Mouse (Mus musculus) ovary, postnatal 36 days (tissue): ENCODE measurements around the gene Gm11239.
"Not testable (repeated sequence)": the region's sequence is repeated elsewhere in the genome, so short reads cannot be mapped to it uniquely, and the experiment has no call there.

Experiments
- DNase-seq: peaks from one replicate; pipeline ENCODE4 v3.0.0; 2022; ENCODE audit warnings: low spot score, mixed read lengths

The Gm11239 gene

DNA sequence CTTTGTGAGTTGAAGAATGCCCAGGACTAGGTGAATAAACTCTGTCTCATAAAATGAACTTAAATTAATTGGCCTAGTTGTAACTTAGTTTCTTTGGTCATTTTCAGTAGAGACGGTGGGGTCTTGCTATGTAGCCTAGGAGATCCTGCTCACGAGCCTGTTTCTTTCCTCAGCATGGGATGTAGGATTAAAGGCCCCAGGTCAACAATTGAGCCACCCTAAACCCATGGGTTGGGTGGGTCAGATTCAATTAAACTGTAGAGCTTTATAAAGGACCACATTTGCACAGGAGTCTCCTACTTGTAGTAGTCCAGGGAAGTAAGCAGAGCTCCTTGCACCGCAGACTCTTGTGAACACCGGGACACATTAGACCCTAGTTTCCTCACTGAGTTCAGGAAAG lies at the start of gene Gm11239:
TSS of gene Gm11239 (plus strand) at position 301 of the 400 bp plus-strand sequence.
- not testable (repeated sequence) for DNase-seq

DNA sequence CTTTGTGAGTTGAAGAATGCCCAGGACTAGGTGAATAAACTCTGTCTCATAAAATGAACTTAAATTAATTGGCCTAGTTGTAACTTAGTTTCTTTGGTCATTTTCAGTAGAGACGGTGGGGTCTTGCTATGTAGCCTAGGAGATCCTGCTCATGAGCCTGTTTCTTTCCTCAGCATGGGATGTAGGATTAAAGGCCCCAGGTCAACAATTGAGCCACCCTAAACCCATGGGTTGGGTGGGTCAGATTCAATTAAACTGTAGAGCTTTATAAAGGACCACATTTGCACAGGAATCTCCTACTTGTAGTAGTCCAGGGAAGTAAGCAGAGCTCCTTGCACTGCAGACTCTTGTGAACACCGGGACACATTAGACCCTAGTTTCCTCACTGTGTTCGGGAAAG lies 45.5 kb upstream of the Gm11239 start, which contains the start of gene Gm11237:
TSS of gene Gm11237 (plus strand) at position 301 of the 400 bp plus-strand sequence.
- not testable (repeated sequence) for DNase-seq

DNA sequence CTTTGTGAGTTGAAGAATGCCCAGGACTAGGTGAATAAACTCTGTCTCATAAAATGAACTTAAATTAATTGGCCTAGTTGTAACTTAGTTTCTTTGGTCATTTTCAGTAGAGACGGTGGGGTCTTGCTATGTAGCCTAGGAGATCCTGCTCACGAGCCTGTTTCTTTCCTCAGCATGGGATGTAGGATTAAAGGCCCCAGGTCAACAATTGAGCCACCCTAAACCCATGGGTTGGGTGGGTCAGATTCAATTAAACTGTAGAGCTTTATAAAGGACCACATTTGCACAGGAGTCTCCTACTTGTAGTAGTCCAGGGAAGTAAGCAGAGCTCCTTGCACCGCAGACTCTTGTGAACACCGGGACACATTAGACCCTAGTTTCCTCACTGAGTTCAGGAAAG lies 30.3 kb upstream of the Gm11239 start, which contains the start of gene Gm11236:
TSS of gene Gm11236 (plus strand) at position 301 of the 400 bp plus-strand sequence.
- DNase-seq = not testable (repeated sequence)

DNA sequence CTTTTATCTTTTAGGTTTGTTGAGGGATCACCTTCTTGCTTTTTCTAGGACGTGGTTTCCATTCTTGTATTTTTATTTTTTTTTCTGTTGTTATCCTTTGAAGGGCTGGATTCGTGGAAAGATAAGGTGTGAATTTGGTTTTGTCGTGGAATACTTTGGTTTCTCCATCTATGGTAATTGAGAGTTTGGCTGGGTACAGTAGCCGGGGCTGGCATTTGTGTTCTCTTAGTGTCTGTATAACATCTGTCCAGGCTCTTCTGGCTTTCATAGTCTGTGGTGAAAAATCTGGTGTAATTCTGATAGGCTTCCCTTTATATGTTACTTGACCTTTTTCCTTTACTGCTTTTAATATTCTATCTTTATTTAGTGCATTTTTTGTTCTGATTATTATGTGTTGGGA lies 6.3 kb upstream of the Gm11239 start:
- not testable (repeated sequence) for DNase-seq

- DNase-seq = not testable (repeated sequence)
Measured at GRCm38 (mm10) chr4:73683216-73683615, 15.1 kb downstream of the Gm11239 start, which contains the start of gene Gm428. Gm428 (plus strand) TSS chr4:73683516.

DNA sequence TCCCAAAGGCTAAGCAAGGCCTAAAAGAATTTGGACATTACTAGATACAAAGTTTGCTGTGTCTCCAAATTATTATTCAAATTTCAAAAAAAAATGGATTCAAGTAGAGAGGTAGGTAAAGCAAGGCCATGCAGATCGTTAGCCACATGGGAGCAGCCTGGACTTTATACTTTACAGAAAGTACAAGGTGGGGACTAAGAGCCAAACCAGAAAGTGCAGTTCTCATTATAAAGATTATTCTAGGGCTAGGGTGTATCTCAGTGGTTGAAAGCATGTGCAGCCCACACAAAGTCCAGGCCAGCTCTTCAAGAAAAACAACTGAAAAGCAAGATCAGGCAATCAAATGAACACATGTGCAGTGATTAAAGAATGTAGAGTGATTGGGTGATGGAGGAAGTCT lies 50.6 kb downstream of the Gm11239 start:
- no peak for DNase-seq

DNA sequence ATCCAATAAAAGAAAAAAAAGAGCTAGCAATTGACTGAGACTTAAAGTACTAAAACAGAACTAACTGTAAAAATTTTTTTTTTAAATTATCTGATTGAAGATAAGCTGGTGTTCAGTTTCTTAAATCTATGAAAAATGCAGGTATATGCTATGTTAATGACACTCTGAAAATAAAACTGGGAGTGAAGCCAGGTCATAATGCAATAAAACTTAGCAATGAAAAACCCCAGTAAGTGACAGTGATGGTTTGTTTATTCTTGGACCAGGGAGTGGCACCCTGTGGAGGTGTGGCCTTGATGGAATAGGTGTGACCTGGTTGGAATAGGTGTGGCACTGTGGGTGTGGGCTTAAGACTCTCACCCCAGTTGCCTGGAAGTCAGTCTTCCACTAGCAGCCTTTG lies 51.7 kb downstream of the Gm11239 start:
- no peak for DNase-seq
